ENCODE assay signal across 7 mouse cellular contexts in genomic region chr1:183297473-183297885, GRCm38 (mm10). TPM values are rescaled to one million over a fixed set of nuclear protein-coding genes. Genes with fewer than 3 reads are reported as not detected.
DNase-seq lines count a peak whose midpoint lies in the region; ATAC-seq lines count a peak whose summit lies in the region.

No protein-coding gene starts in this region.

- H3K4me1 ChIP-seq in forebrain, embryonic 16.5 days (replicated peaks; ENCODE audit: control insufficient read depth, insufficient read depth, low read length), result no peaks in the 10 kb centered on the region
- H3K4me1 ChIP-seq in midbrain, embryonic 11.5 days (ENCODE audit: control insufficient read depth, insufficient read depth, low read length), result no peaks in the 10 kb centered on the region
- no peaks in the 10 kb centered on the region for H3K4me1 ChIP-seq in stomach, embryonic 16.5 days (ENCODE audit: control insufficient read depth, insufficient read depth, low read length)

- H3K9ac ChIP-seq in forebrain, embryonic 16.5 days (replicated peaks; ENCODE audit: low read depth, low read length), result peak overlapping the region; percentile 56
- H3K9ac ChIP-seq in midbrain, embryonic 11.5 days (ENCODE audit: low read length), result peak overlapping the region; percentile 50
- H3K9ac ChIP-seq in stomach, embryonic 16.5 days (ENCODE audit: low read length), result peak overlapping the region; percentile 61

- H3K4me3 ChIP-seq in forebrain, embryonic 16.5 days (replicated peaks; ENCODE audit: low read length), result peak overlapping the region; percentile 51
- peak overlapping the region; percentile 47 for H3K4me3 ChIP-seq in midbrain, embryonic 11.5 days (ENCODE audit: low read depth, low read length)
- peak overlapping the region; percentile 53 for H3K4me3 ChIP-seq in stomach, embryonic 16.5 days (replicated peaks; ENCODE audit: low read length)

- DNase-seq in 3134 (ENCODE audit: extremely low read depth, insufficient read length, low spot score) (peak; percentile 76), 416B (ENCODE audit: low read depth) (peak; percentile 63)
- DNase-seq in c-Kit-positive CD71-positive TER-119-negative erythroid progenitor cells, embryonic 14.5 days (ENCODE audit: low read depth), result peak; percentile 45
- DNase-seq in left cerebral cortex, adult 11 months (ENCODE audit: low spot score), result peak; percentile 42
- DNase-seq in midbrain, embryonic 11.5 days (ENCODE audit: low spot score, missing footprints), result peak; percentile 94

- peaks cover 6% of the 10 kb centered on the region; the same call in 1 of the 2 replicates for H3K36me3 ChIP-seq in forebrain, embryonic 16.5 days (ENCODE audit: control insufficient read depth, insufficient read depth)
- H3K36me3 ChIP-seq in midbrain, embryonic 11.5 days (ENCODE audit: control insufficient read depth, insufficient read depth, low read length), result no peaks in the 10 kb centered on the region
- H3K36me3 ChIP-seq in stomach, embryonic 16.5 days (ENCODE audit: control insufficient read depth, insufficient read depth, low read length), result no peaks in the 10 kb centered on the region; the same call in 1 of the 2 replicates

- H3K9me3 ChIP-seq in forebrain, embryonic 16.5 days (ENCODE audit: control insufficient read depth, low read length), result no peaks in the 10 kb centered on the region
- no peaks in the 10 kb centered on the region for H3K9me3 ChIP-seq in midbrain, embryonic 11.5 days (ENCODE audit: control insufficient read depth, low read length)
- no peaks in the 10 kb centered on the region for H3K9me3 ChIP-seq in stomach, embryonic 16.5 days (replicated peaks; ENCODE audit: control insufficient read depth, low read length)

- WGBS in forebrain, embryonic 16.5 days, result under 1% methylated on average over 28 of the region's 30 CpGs
- 2% methylated on average over 29 of the region's 30 CpGs for WGBS in midbrain, embryonic 11.5 days
- WGBS in stomach, embryonic 16.5 days, result under 1% methylated on average over 30 of the region's 30 CpGs

- no peak overlapping the region for H3K27ac ChIP-seq in forebrain, embryonic 16.5 days (ENCODE audit: low read length)
- no peak overlapping the region for H3K27ac ChIP-seq in midbrain, embryonic 11.5 days (ENCODE audit: low read depth, low read length)
- peak overlapping the region; percentile 34 for H3K27ac ChIP-seq in stomach, embryonic 16.5 days (ENCODE audit: low read length)

- ATAC-seq in forebrain, embryonic 16.5 days, result no peak; the same call in none of the 2 replicates
- ATAC-seq in midbrain, embryonic 11.5 days (ENCODE audit: low FRiP score), result no peak; the same call in none of the 2 replicates
- no peak; the same call in 1 of the 2 replicates for ATAC-seq in stomach, embryonic 16.5 days (ENCODE audit: insufficient read depth, low FRiP score)

- H3K27me3 ChIP-seq in forebrain, embryonic 16.5 days (replicated peaks; ENCODE audit: control insufficient read depth, insufficient read depth, low read length), result no peaks in the 10 kb centered on the region
- H3K27me3 ChIP-seq in midbrain, embryonic 11.5 days (ENCODE audit: control insufficient read depth, insufficient read depth, low read length), result no peaks in the 10 kb centered on the region
- no peaks in the 10 kb centered on the region for H3K27me3 ChIP-seq in stomach, embryonic 16.5 days (ENCODE audit: control insufficient read depth, insufficient read depth, low read length)

- H3K4me2 ChIP-seq in forebrain, embryonic 16.5 days (ENCODE audit: low read length), result peak overlapping the region; percentile 52
- peak overlapping the region; percentile 51 for H3K4me2 ChIP-seq in midbrain, embryonic 11.5 days
- peak overlapping the region; percentile 54 for H3K4me2 ChIP-seq in stomach, embryonic 16.5 days (ENCODE audit: low read depth, low read length)

RNA-seq across cellular contexts. Expression of gene Brox, which starts 0.4 kb away (rescaled TPM):
- 120 and 132 TPM in 2 replicates for polyA plus RNA-seq in forebrain, embryonic 16.5 days (2015; fragmentation: Nextera tagmentation; extraction: Ambion mirVana)
- polyA plus RNA-seq in midbrain, embryonic 11.5 days (2014; fragmentation: Nextera tagmentation; extraction: Ambion mirVana), result 64.6 and 81.3 TPM in 2 replicates
- polyA plus RNA-seq in stomach, embryonic 16.5 days (2015; fragmentation: Nextera tagmentation; extraction: Ambion mirVana), result 45.6 and 47.9 TPM in 2 replicates

RNA-seq across cellular contexts. Expression of gene Aida, which starts 1.1 kb away (rescaled TPM):
- polyA plus RNA-seq in forebrain, embryonic 16.5 days (2015; fragmentation: Nextera tagmentation; extraction: Ambion mirVana), result 51.6 and 51.7 TPM in 2 replicates
- polyA plus RNA-seq in midbrain, embryonic 11.5 days (2014; fragmentation: Nextera tagmentation; extraction: Ambion mirVana), result 32.9 and 37.8 TPM in 2 replicates
- polyA plus RNA-seq in stomach, embryonic 16.5 days (2015; fragmentation: Nextera tagmentation; extraction: Ambion mirVana), result 29.4 and 37.8 TPM in 2 replicates

Comparison
In these comparisons a context has a peak if more than half of its experiments do, and no peak if none do; other contexts are left out.
1. DNase-seq: peak in every context shown above with its lines; median percentile 94 in midbrain, embryonic 11.5 days; 76 in 3134; 63 in 416B; 45 in c-Kit-positive CD71-positive TER-119-negative erythroid progenitor cells, embryonic 14.5 days; 42 in left cerebral cortex, adult 11 months.